Mouse (Mus musculus) embryonic facial prominence, embryonic 12.5 days (tissue): ENCODE measurements around the gene Gm45711. TPM values are rescaled to one million over a fixed set of nuclear protein-coding genes. Genes with fewer than 3 reads are reported as not detected.
"Not testable (repeated sequence)": the region's sequence is repeated elsewhere in the genome, so short reads cannot be mapped to it uniquely, and the experiment has no call there.

Experiments
- ATAC-seq: fragments of 200-750 bp; cut with Nextera tagmentation; 2 replicates; pipeline ENCODE4 v1.8.0; 2017; ENCODE audit not compliant: insufficient number of reproducible peaks, insufficient read depth, low FRiP score, low TSS enrichment
- H3K27ac ChIP-seq: fragments of 300-500 bp; sonication (generic); 2 replicates; pipeline ENCODE4 v1.5.1; 2016; ENCODE audit warnings: mild to moderate bottlenecking
- H3K27me3 ChIP-seq: fragments of 300-500 bp; sonication (generic); 2 replicates; pipeline ENCODE4 v1.6.1; 2016; ENCODE audit warnings: mild to moderate bottlenecking, moderate library complexity
- H3K36me3 ChIP-seq: fragments of 300-500 bp; sonication (generic); 2 replicates; pipeline ENCODE4 v1.6.1; 2016; ENCODE audit warnings: mild to moderate bottlenecking
- H3K4me1 ChIP-seq: fragments of 300-500 bp; sonication (generic); 2 replicates; pipeline ENCODE4 v1.6.1; 2016
- H3K4me2 ChIP-seq: fragments of 300-500 bp; sonication (generic); replicated peaks from 2 replicates; pipeline ENCODE4 v1.6.1; 2016; ENCODE audit warnings: mild to moderate bottlenecking, moderate library complexity
- H3K4me3 ChIP-seq: fragments of 300-500 bp; sonication (generic); 2 replicates; pipeline ENCODE4 v1.5.1; 2016; ENCODE audit warnings: mild to moderate bottlenecking
- H3K9ac ChIP-seq: fragments of 300-500 bp; sonication (generic); 2 replicates; pipeline ENCODE4 v1.6.1; 2016; ENCODE audit warnings: mild to moderate bottlenecking, moderate library complexity
- H3K9me3 ChIP-seq: fragments of 300-500 bp; sonication (generic); 2 replicates; pipeline ENCODE4 v1.6.1; 2016; ENCODE audit warnings: mild to moderate bottlenecking, moderate library complexity
- WGBS: fragments of 180-500 bp; shearing (Covaris S2); methylation state at CpG from one replicate; pipeline ENCODE4 v1.1.7; 2016; 5-methylcytosine and 5-hydroxymethylcytosine counted together
- polyA plus RNA-seq: library from polyadenylated mRNA; unstranded; fragments of >200 nt; fragmentation: Nextera tagmentation; extraction: Ambion mirVana; gene quantifications from 2 replicates; pipeline ENCODE4 v1.2.1, GENCODE M21; 2016

The Gm45711 gene
- polyA plus RNA-seq = not detected in 2 replicates

DNA sequence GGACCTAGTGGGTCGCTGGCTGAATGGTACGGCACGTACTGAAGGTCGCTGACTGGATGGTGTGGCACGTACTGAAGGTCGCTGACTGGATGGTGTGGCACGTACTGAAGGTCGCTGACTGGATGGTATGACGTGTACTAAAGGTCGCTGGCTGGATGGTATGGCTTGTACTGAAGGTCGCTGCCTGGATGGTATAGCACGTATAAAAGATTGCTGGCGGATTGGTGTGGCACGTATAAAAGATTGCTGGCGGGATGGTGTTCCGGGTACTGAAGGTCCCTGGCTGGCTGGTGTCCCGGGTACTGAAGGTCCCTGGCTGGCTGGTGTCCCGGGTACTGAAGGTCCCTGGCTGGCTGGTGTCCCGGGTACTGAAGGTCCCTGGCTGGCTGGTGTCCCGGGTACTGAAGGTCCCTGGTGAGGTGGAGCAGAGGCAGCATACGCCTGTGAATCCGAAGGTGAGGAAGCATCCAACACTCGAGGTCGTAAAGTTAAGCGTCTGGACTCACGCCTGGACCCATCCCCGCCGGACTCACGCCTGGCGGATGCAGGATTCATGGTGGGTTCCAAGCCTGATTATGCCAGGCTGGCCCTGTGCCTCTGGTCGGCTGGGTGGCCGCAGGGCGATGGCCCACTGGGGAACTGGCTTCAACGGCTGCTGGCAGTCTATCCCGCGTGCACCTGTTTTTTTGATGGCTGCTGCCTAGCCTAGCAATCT lies at the start of gene Gm45711, which contains the start of gene Cmtm1:
Gm45711 (minus strand) TSS at position 641 of the 715 bp plus-strand sequence.
Cmtm1 (minus strand) TSS at position 705 of the 715 bp plus-strand sequence.
- 88% methylated on average over 36 of the region's 36 CpGs for WGBS
- not testable (repeated sequence) for H3K4me3 ChIP-seq, ATAC-seq

GRCm38 (mm10) chr8:104358637-104359036 lies 48.8 kb upstream of the Gm45711 start:
- Histone ChIP-seq H3K9me3 (no peaks in the 10 kb centered on the region), H3K9ac (no peak overlapping the region), H3K4me2 (no peak overlapping the region), H3K4me1 (no peaks in the 10 kb centered on the region), H3K4me3 (no peak overlapping the region), H3K36me3 (peaks cover 22% of the 10 kb centered on the region), H3K27me3 (no peaks in the 10 kb centered on the region), H3K27ac (no peak overlapping the region)
- 88% methylated on average over 3 of the region's 3 CpGs for WGBS
- no peak for ATAC-seq

More for the DNA sequence above, at the start of gene Gm45711, which contains the start of gene Cmtm1:
- not testable (repeated sequence) for H3K27ac ChIP-seq, H3K9me3 ChIP-seq, H3K9ac ChIP-seq, H3K36me3 ChIP-seq, H3K27me3 ChIP-seq, H3K4me1 ChIP-seq, H3K4me2 ChIP-seq

GRCm38 (mm10) chr8:104354504-104354903 lies 44.6 kb upstream of the Gm45711 start:
- WGBS = 94% methylated on average over 10 of the region's 10 CpGs
- Histone ChIP-seq H3K4me1 (no peaks in the 10 kb centered on the region), H3K27ac (no peak overlapping the region), H3K4me2 (no peak overlapping the region), H3K9ac (no peak overlapping the region), H3K4me3 (no peak overlapping the region), H3K36me3 (peaks cover 26% of the 10 kb centered on the region), H3K9me3 (no peaks in the 10 kb centered on the region), H3K27me3 (no peaks in the 10 kb centered on the region)
- no peak for ATAC-seq

DNA sequence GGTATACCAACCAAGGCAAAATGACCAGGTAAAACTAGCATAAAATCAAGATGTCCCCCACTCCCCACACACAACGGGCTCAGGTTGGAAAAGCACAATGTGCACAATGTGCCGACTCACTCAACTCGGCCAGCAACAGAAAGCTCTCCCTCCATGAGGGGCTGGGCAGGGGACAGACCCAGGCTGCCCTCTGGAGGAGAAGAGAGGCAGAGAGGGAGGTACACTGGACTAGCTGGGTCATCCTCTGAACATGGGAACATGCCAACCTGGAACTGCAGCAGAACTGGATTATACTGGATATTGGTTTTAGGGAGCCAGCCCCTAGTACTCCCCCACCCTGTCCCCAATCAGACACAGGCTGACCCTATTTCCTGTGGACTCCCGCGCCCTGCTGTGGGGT lies 43.3 kb upstream of the Gm45711 start:
- no peak overlapping the region for H3K4me2 ChIP-seq
- H3K9ac ChIP-seq = no peak overlapping the region
- WGBS = 54% methylated on average over 5 of the region's 5 CpGs
- ATAC-seq = 0 out of 2 replicates have a peak, but pooled peaks have one; percentile 23
- no peak overlapping the region for H3K4me3 ChIP-seq
- no peaks in the 10 kb centered on the region for H3K9me3 ChIP-seq
- no peaks in the 10 kb centered on the region for H3K27me3 ChIP-seq
- no peaks in the 10 kb centered on the region for H3K4me1 ChIP-seq
- H3K36me3 ChIP-seq = peaks cover 26% of the 10 kb centered on the region
- no peak overlapping the region for H3K27ac ChIP-seq

DNA sequence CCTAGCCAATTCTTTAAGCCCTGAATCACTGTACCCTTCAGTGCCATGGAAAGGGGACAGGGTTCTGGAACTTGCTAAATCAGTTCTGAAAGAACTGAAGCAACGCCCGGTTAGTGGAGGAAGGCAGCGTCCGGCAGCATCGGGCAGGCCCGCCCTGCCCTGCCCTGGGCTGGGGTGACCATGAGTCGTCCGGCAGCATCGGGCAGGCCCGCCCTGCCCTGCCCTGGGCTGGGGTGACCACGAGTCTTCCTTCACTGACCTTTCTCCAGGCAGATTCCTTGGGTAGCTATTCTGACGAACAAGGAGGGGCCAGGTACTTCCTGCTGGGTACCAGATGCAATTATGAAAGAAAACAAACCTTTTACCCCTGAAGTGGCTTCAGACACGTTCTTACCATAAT lies 40.2 kb upstream of the Gm45711 start:
- no peak overlapping the region for H3K4me3 ChIP-seq
- H3K27ac ChIP-seq = no peak overlapping the region
- no peaks in the 10 kb centered on the region for H3K27me3 ChIP-seq
- no peak overlapping the region for H3K4me2 ChIP-seq
- WGBS = 65% methylated on average over 13 of the region's 13 CpGs
- H3K9me3 ChIP-seq = no peaks in the 10 kb centered on the region
- no peak for ATAC-seq
- peaks cover 47% of the 10 kb centered on the region for H3K36me3 ChIP-seq
- no peaks in the 10 kb centered on the region for H3K4me1 ChIP-seq
- no peak overlapping the region for H3K9ac ChIP-seq

- Histone ChIP-seq H3K9ac (no peak overlapping the region), H3K4me3 (no peak overlapping the region), H3K4me2 (no peak overlapping the region), H3K4me1 (no peaks in the 10 kb centered on the region), H3K27me3 (no peaks in the 10 kb centered on the region), H3K9me3 (no peaks in the 10 kb centered on the region), H3K27ac (no peak overlapping the region), H3K36me3 (peaks cover 47% of the 10 kb centered on the region)
- WGBS = 88% methylated on average over 5 of the region's 5 CpGs
- no peak for ATAC-seq
These were observed 39.1 kb upstream of the Gm45711 start for GRCm38 (mm10) chr8:104348971-104349370.

- WGBS = 56% methylated on average over 12 of the region's 12 CpGs
- Histone ChIP-seq H3K4me2 (no peak overlapping the region), H3K4me3 (no peak overlapping the region), H3K9me3 (no peaks in the 10 kb centered on the region), H3K27ac (no peak overlapping the region), H3K36me3 (peaks cover 43% of the 10 kb centered on the region; the same call in 1 of the 2 replicates), H3K27me3 (no peaks in the 10 kb centered on the region), H3K9ac (no peak overlapping the region; the same call in 1 of the 2 replicates), H3K4me1 (peaks cover 2% of the 10 kb centered on the region; the same call in 1 of the 2 replicates)
- no peak for ATAC-seq
These were observed 36.8 kb upstream of the Gm45711 start for GRCm38 (mm10) chr8:104346706-104347105.

- ATAC-seq = no peak
- Histone ChIP-seq H3K9ac (no peak overlapping the region), H3K27ac (no peak overlapping the region), H3K4me2 (no peak overlapping the region), H3K36me3 (peaks cover 43% of the 10 kb centered on the region; the same call in 1 of the 2 replicates), H3K27me3 (no peaks in the 10 kb centered on the region), H3K4me1 (peaks cover 8% of the 10 kb centered on the region; the same call in 1 of the 2 replicates), H3K4me3 (no peak overlapping the region), H3K9me3 (no peaks in the 10 kb centered on the region)
- WGBS = 90% methylated on average over 5 of the region's 5 CpGs
These were observed 34.7 kb upstream of the Gm45711 start for GRCm38 (mm10) chr8:104344622-104345021.

GRCm38 (mm10) chr8:104343957-104344356 lies 34.1 kb upstream of the Gm45711 start:
- ATAC-seq = 0 out of 2 replicates have a peak, but pooled peaks have one; percentile 4
- H3K9ac ChIP-seq = no peak overlapping the region
- peaks cover 12% of the 10 kb centered on the region; the same call in 1 of the 2 replicates for H3K4me1 ChIP-seq
- no peak overlapping the region for H3K4me3 ChIP-seq
- H3K27ac ChIP-seq = no peak overlapping the region
- no peaks in the 10 kb centered on the region for H3K9me3 ChIP-seq
- peaks cover 43% of the 10 kb centered on the region; the same call in 1 of the 2 replicates for H3K36me3 ChIP-seq
- 0 out of 2 replicates have a peak overlapping the region, but pooled peaks have one; percentile 5 for H3K4me2 ChIP-seq
- 13% methylated on average over 7 of the region's 7 CpGs for WGBS
- no peaks in the 10 kb centered on the region for H3K27me3 ChIP-seq

DNA sequence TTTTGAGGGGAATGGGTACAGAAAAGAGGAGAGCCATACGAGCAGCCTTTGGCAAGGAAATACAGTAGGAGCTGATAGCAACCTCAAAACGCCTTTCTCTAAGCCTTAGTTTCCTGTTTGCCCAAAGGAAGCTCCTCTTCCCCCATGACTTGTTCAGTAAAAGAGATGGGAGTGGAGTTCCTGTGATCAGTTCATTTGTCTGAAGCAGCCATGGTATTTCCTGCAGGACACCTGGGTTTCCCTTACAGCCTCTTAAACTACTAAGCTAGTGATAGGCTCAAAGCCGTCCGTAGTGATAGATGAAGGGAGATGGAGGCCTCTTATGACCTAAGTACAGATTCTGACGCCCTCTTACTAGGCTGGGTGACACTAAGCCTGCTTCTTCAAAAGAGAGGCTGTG lies 32.5 kb upstream of the Gm45711 start:
- Histone ChIP-seq H3K27me3 (no peaks in the 10 kb centered on the region), H3K9me3 (no peaks in the 10 kb centered on the region), H3K9ac (no peak overlapping the region), H3K4me3 (no peak overlapping the region), H3K27ac (no peak overlapping the region), H3K4me1 (peaks cover 12% of the 10 kb centered on the region; the same call in 1 of the 2 replicates), H3K4me2 (no peak overlapping the region), H3K36me3 (peaks cover 37% of the 10 kb centered on the region; the same call in 1 of the 2 replicates)
- WGBS = 79% methylated on average over 5 of the region's 5 CpGs
- no peak for ATAC-seq

- peak overlapping the region; percentile 73 for H3K4me2 ChIP-seq
- 46% methylated on average over 6 of the region's 6 CpGs for WGBS
- H3K9ac ChIP-seq = peak overlapping the region; percentile 83
- H3K4me1 ChIP-seq = peaks cover 12% of the 10 kb centered on the region; the same call in 1 of the 2 replicates
- H3K27me3 ChIP-seq = no peaks in the 10 kb centered on the region
- H3K27ac ChIP-seq = 0 out of 2 replicates have a peak overlapping the region, but pooled peaks have one; percentile 91
- H3K9me3 ChIP-seq = no peaks in the 10 kb centered on the region
- H3K4me3 ChIP-seq = peak overlapping the region; percentile 71
- peaks cover 30% of the 10 kb centered on the region; the same call in 1 of the 2 replicates for H3K36me3 ChIP-seq
- no peak for ATAC-seq
These were observed 31.8 kb upstream of the Gm45711 start for GRCm38 (mm10) chr8:104341678-104342077.

GRCm38 (mm10) chr8:104341106-104341561 lies 31.3 kb upstream of the Gm45711 start:
- Histone ChIP-seq H3K27ac (peak overlapping the region; percentile 91), H3K9ac (peak overlapping the region; percentile 83), H3K4me1 (peaks cover 12% of the 10 kb centered on the region; the same call in 1 of the 2 replicates), H3K9me3 (no peaks in the 10 kb centered on the region), H3K4me3 (peak overlapping the region; percentile 71), H3K27me3 (no peaks in the 10 kb centered on the region), H3K4me2 (peak overlapping the region; percentile 73), H3K36me3 (peaks cover 26% of the 10 kb centered on the region; the same call in 1 of the 2 replicates)
- under 1% methylated on average over 24 of the region's 24 CpGs for WGBS
- peak; percentile 64 for ATAC-seq
